Mouse (Mus musculus) erythroblast, adult 5-6 weeks (primary cell): ENCODE results near the gene 1110032F04Rik. TPM values are rescaled to one million over a fixed set of nuclear protein-coding genes. Genes with fewer than 3 reads are reported as not detected.

Source experiments
- ATAC-seq: replicated peaks from 2 replicates; pipeline ENCODE4 v1.8.0; 2016; ENCODE audit warnings: moderate number of reproducible peaks, mild to moderate bottlenecking, moderate TSS enrichment, inconsistent platforms; ENCODE audit not compliant: poor library complexity, low FRiP score, severe bottlenecking
- total RNA-seq, 2 experiments: library from RNA; stranded (forward) in 1 of 2; stranded (reverse) in 1 of 2; fragments of 150-400 nt in 1 of 2; fragments of 200-764, 138-1000 nt in 1 of 2; gene quantifications; 2 replicates each; pipeline versions ENCODE4 v1.2.3 to v1.2.4; 2015 to 2017; ENCODE audit warnings: low replicate concordance in 2 of 2

The 1110032F04Rik gene
- total RNA-seq, 2 experiments from 2014 or later, result 0.96 TPM; not detected in 1

- ATAC-seq, result no peak
Measured at GRCm38 (mm10) chr3:68904902-68905778, 35.8 kb downstream of the 1110032F04Rik start.

DNA sequence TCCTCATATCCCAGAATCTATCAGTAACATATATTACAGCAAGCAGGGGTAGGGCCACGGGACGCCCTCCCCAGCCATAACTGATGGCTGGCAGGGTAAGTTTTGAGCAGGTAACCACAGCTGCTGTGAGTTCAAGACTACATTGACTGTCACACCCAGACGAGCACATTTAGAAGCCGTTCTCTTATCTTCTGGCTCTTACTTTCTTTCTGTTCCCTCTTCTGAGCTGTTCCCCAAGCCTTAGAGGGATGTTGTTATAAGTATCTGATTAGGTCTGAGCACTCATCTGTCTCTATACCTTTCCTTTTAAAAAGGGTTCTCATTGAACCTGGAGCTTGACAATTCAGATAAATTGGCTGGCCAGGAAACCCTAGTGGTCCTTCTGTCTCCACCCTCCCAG is 38.1 kb downstream of the 1110032F04Rik start:
- ATAC-seq, result no peak

Other genes starting within 250 kb of the 1110032F04Rik start
- gene Il12a, start 178.9 kb upstream of the 1110032F04Rik start, total RNA-seq (2015; ENCODE audit: low replicate concordance), result 1.0 and 1.2 TPM in 2 replicates
- 1.7 and 8.4 TPM in 2 replicates for gene Il12a, start 178.9 kb upstream of the 1110032F04Rik start, total RNA-seq (2017; ENCODE audit: low replicate concordance)
- 45.6 and 50.7 TPM in 2 replicates for gene Ift80, start 135.0 kb downstream of the 1110032F04Rik start, total RNA-seq (2015; ENCODE audit: low replicate concordance)
- gene Ift80, start 135.0 kb downstream of the 1110032F04Rik start, total RNA-seq (2017; ENCODE audit: low replicate concordance), result 73.9 and 79.5 TPM in 2 replicates
- 162 and 171 TPM in 2 replicates for gene Smc4, start 135.2 kb downstream of the 1110032F04Rik start, total RNA-seq (2015; ENCODE audit: low replicate concordance)
- 317 and 358 TPM in 2 replicates for gene Smc4, start 135.2 kb downstream of the 1110032F04Rik start, total RNA-seq (2017; ENCODE audit: low replicate concordance)
- 378 and 394 TPM in 2 replicates for gene Trim59, start 175.2 kb downstream of the 1110032F04Rik start, total RNA-seq (2015; ENCODE audit: low replicate concordance)
- 264 and 376 TPM in 2 replicates for gene Trim59, start 175.2 kb downstream of the 1110032F04Rik start, total RNA-seq (2017; ENCODE audit: low replicate concordance)